Mouse (Mus musculus): ENCODE results near the gene Ttc14. TPM values are rescaled to one million over a fixed set of nuclear protein-coding genes. Genes with fewer than 3 reads are reported as not detected.

The Ttc14 gene
- total RNA-seq (2023) = 42.8 and 51.3 TPM in 2 replicates

GRCm38 (mm10) chr3:33799617-33800512 is at the start of gene Ttc14:
Ttc14 (plus strand) TSS chr3:33799832.

GRCm38 (mm10) chr3:33843801-33844632 is 44.4 kb downstream of the Ttc14 start, which contains the start of gene Ccdc39:
Ccdc39 (minus strand) TSS chr3:33844310.

Other genes with a start within 250 kb of the Ttc14 start
- gene Ccdc39, start 44.5 kb downstream of the Ttc14 start, total RNA-seq (2023) = not detected in 2 replicates
- 71.5 and 92.1 TPM in 2 replicates for gene Fxr1, start 220.1 kb downstream of the Ttc14 start, total RNA-seq (2023)